Mouse (Mus musculus) heart, postnatal 36 days (tissue): ENCODE data around the gene Slc7a10. TPM values are rescaled to one million over a fixed set of nuclear protein-coding genes. Genes with fewer than 3 reads are reported as not detected.
A peak's percentile ranks its signal among the peaks of the same experiment; 100 is the strongest.

ENCODE experiments used
- DNase-seq, 2 experiments: peaks; one replicate each; pipeline ENCODE4 v3.0.0; 2021 to 2022
- intact Hi-C: fragments of 180-260 bp; cut with DNase I; formaldehyde crosslinking; loops from one replicate; pipeline ENCODE4 v1.15.1; 2025
- total RNA-seq, 2 experiments: library from RNA; stranded (reverse); gene quantifications; 2 replicates each; pipeline ENCODE4 v1.2.3; 2021

Gene Slc7a10
- total RNA-seq, 2 experiments from 2014 or later = 0.19 to 1.0 TPM

- DNase-seq = peak; percentile 76 to 77
- intact Hi-C loops = loop anchor here (5.0 kb wide), 2 partner anchors 325 to 765 kb away; no protein-coding TSS in a partner anchor
Measured at GRCm38 (mm10) chr7:35171867-35172382, 14.3 kb upstream of the Slc7a10 start.

GRCm38 (mm10) chr7:35172519-35172918 is 13.7 kb upstream of the Slc7a10 start:
- no peak for DNase-seq

GRCm38 (mm10) chr7:35175533-35175932 is 10.7 kb upstream of the Slc7a10 start:
- intact Hi-C loops = no loop called here
- DNase-seq = no peak

More at GRCm38 (mm10) chr7:35172519-35172918, 13.7 kb upstream of the Slc7a10 start:
- intact Hi-C loops = loop anchor here (5.0 kb wide), 2 partner anchors 325 to 765 kb away; no protein-coding TSS in a partner anchor

GRCm38 (mm10) chr7:35176412-35177381 is 9.5 kb upstream of the Slc7a10 start:
- intact Hi-C loops = no loop called here

GRCm38 (mm10) chr7:35184833-35185724 is 1.1 kb upstream of the Slc7a10 start:
- DNase-seq = no peak
- intact Hi-C loops = loop anchor here (5.0 kb wide), 1 partner anchor 77 kb away; no protein-coding TSS in a partner anchor

More at GRCm38 (mm10) chr7:35176412-35177381, 9.5 kb upstream of the Slc7a10 start:
- no peak for DNase-seq

GRCm38 (mm10) chr7:35189699-35190098 is 3.5 kb downstream of the Slc7a10 start:
- DNase-seq = no peak
- intact Hi-C loops = loop anchor here (5.0 kb wide), 1 partner anchor 73 kb away; no protein-coding TSS in a partner anchor

GRCm38 (mm10) chr7:35191276-35191675 is 5.1 kb downstream of the Slc7a10 start:
- DNase-seq = no peak
- intact Hi-C loops = no loop called here

GRCm38 (mm10) chr7:35197022-35197421 is 10.8 kb downstream of the Slc7a10 start:
- DNase-seq = no peak
- intact Hi-C loops = no loop called here

- no peak for DNase-seq
Measured at GRCm38 (mm10) chr7:35198981-35199754, 13.0 kb downstream of the Slc7a10 start.

GRCm38 (mm10) chr7:35199755-35200154 is 13.6 kb downstream of the Slc7a10 start:
- no peak for DNase-seq
- intact Hi-C loops = no loop called here

More at GRCm38 (mm10) chr7:35198981-35199754, 13.0 kb downstream of the Slc7a10 start:
- intact Hi-C loops = no loop called here

- DNase-seq = no peak
- intact Hi-C loops = no loop called here
Measured at GRCm38 (mm10) chr7:35211791-35212190, 25.6 kb downstream of the Slc7a10 start.

GRCm38 (mm10) chr7:35214442-35215222 is 28.4 kb downstream of the Slc7a10 start:
- no peak for DNase-seq
- intact Hi-C loops = loop anchor here (2.0 kb wide), 1 partner anchor 20 kb away; no protein-coding TSS in a partner anchor

GRCm38 (mm10) chr7:35215225-35215624 is 29.0 kb downstream of the Slc7a10 start, which contains the start of gene Lrp3:
Lrp3 (minus strand) TSS chr7:35215498.
- intact Hi-C loops = loop anchor here (2.0 kb wide), 1 partner anchor 20 kb away; no protein-coding TSS in a partner anchor
- DNase-seq = peak; percentile 68 to 73

GRCm38 (mm10) chr7:35215731-35216130 is 29.5 kb downstream of the Slc7a10 start:
- no peak for DNase-seq
- intact Hi-C loops = loop anchor here (2.0 kb wide), 1 partner anchor 19 kb away; no protein-coding TSS in a partner anchor

- intact Hi-C loops = no loop called here
- no peak for DNase-seq
Measured at GRCm38 (mm10) chr7:35220694-35221365, 34.6 kb downstream of the Slc7a10 start.

- DNase-seq = no peak
- intact Hi-C loops = loop anchor here (10.0 kb wide), 1 partner anchor 176 kb away; the partner anchor contains the start of gene Cebpg
Measured at GRCm38 (mm10) chr7:35230333-35230732, 44.1 kb downstream of the Slc7a10 start.

GRCm38 (mm10) chr7:35232796-35233455 is 46.7 kb downstream of the Slc7a10 start:
- intact Hi-C loops = loop anchor here (10.0 kb wide), 1 partner anchor 178 kb away; the partner anchor contains the start of gene Cebpg
- DNase-seq = no peak
